Mouse (Mus musculus) monocyte, adult 5-6 weeks (primary cell): ENCODE measurements around the gene Kmt2c. TPM values are rescaled to one million over a fixed set of nuclear protein-coding genes. Genes with fewer than 3 reads are reported as not detected.

ENCODE experiments used
- ATAC-seq: fragments of 153-309, 156-312 bp; replicated peaks from 2 replicates; pipeline ENCODE4 v1.8.0; 2017; ENCODE audit warnings: mild to moderate bottlenecking; ENCODE audit not compliant: low TSS enrichment, insufficient number of reproducible peaks, severe bottlenecking, poor library complexity, low FRiP score
- total RNA-seq: library from RNA; stranded (forward); fragments of 200-1000, 200-491, 200-594 nt; gene quantifications from 3 replicates; pipeline ENCODE4 v1.2.3, GENCODE M21; 2017

Kmt2c gene
- total RNA-seq: 71.9 to 130 TPM (median 77.4 TPM) in 3 replicates

DNA sequence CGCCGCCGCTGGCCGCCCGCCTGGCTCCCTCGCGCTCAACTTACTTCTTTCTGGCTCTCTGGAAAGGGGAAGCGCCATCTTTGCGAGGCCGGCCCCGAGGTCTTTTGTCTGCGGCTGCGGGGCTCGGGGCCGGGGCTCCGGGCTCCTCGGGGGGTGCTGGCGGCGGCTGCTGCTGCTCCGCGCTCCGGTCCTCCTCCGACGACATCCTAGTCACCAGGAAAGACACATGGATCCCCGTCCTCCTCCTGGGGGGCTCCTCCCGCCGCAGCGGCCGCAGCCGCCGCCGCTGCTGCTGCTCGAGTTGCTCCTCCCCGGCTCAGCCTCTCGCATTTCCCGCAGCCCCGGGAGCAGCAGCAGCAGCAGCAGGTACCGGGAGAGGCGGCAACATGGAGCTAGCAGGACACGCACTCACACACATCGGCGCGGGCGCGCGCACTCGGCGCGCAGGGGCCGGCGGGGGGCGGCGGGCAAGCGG is at the start of gene Kmt2c:
Gene Kmt2c, minus strand, starts transcription at position 438 of the 475 bp plus-strand sequence.
- 0 out of 2 replicates have a peak, but pooled peaks have one; percentile 6 for ATAC-seq

DNA sequence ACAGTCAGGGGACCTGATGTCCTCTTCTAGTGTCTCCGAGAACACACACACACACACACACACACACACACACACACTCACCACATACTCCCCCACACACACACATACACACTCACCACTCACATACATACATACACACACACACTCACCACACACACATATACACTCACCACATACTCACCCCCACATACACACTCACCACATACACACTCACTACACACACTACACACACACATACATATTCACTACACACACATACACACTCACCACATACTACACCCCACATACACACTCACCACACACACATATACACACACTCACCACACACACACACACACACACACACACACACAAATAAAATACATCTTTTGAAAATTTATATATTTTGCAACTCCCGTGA is 48.3 kb upstream of the Kmt2c start:
- no peak for ATAC-seq

DNA sequence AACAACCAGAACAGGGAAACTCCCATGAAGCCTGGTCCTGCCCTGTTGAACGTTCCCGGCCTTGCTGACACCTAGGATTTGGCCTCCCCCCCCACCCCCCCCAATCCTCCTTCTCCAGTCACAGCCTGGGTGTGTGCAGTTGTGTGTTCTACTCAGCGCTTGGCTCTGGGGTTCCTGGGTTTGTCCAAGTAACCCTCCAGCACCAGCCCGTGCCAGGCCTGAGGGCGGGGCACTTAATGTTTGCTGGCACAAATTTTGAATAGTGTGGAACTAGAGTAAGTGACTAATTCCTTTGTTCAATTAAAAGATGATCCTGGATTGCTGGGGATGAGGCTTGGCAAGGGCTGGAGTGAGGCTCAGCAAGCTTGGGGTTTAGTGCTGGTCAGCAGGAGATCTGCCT is 46.0 kb upstream of the Kmt2c start:
- ATAC-seq: no peak

DNA sequence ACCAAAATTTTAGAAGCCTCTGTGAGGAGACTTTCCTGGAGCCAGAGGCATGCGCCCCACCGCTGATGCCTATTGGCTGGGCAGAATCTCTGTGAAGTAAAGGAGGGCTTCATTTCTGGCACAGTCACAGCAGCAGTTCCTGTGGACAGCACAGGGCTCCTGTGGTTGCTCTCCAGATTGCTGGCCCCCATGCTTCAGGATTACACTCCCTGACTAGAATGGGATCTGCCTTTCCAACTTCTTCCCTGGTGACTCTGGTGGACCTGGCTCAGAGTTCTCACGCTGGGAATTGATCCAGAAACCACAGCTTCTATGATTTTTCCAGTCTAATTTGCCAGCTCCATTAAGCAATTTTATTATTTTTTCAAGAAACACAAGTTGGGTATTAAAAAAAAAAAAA is 45.5 kb upstream of the Kmt2c start:
- no peak for ATAC-seq

DNA sequence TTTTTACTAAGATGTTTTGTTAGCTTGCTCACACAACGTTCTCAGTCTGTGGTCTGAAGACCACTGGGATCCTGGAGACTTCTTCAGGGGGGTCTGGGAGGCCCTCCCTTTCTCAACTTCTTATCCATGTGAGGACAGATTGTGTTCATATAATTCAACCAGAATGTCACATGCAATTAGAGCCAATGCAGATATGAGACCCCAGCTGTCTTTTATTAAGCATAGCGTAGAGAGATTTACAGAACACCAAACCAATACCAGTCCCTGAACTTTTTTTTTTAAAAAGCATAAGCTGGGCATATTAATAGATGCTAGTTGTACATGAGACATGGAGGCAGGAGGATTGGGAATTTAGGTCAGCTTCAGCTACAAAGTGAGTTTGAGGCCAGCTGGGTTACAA is 43.1 kb upstream of the Kmt2c start:
- ATAC-seq: no peak

- no peak for ATAC-seq
These were observed 42.3 kb upstream of the Kmt2c start for GRCm38 (mm10) chr5:25540921-25541320.

DNA sequence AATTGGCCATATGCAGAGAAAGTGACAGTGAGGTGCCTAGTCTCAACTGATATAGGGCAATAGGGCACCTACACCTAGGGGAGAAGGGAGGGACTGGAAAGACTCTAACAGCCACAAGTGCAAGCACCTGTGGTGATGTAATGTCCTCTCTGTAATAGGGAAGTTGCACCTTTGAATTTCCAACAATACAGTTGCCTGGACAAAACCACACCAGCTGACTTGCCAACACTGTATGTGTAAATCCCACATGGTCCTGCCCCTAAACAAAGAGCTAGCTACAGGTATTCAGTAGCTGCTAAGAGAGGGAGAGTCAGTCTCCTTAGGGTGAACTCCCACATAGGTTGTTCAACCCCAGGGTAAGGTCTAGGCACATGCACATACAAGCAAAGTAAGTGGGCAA is 41.8 kb upstream of the Kmt2c start:
- no peak for ATAC-seq

- ATAC-seq: no peak
These were observed 38.4 kb upstream of the Kmt2c start for GRCm38 (mm10) chr5:25536921-25537409.

DNA sequence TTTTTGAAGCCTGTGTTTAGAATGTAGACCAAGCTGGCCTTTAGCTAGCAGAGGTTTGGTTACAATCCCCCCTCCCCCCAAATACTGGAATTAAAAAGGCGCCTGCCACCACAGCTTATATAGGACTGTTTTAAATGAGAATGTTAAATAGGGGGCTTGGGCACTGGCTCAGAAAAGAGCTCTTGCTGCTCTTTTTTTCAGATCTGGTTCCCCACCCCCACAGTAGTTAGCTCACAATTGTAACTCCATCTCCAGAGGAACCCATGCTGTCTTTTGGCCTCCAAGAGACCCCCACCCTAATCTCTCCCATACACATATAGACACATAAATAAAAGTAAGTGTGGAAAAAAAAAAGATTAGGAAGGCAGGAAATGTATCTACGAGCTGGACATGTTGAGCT is 37.9 kb upstream of the Kmt2c start:
- no peak for ATAC-seq

GRCm38 (mm10) chr5:25535566-25535965 is 37.0 kb upstream of the Kmt2c start:
- ATAC-seq: no peak

DNA sequence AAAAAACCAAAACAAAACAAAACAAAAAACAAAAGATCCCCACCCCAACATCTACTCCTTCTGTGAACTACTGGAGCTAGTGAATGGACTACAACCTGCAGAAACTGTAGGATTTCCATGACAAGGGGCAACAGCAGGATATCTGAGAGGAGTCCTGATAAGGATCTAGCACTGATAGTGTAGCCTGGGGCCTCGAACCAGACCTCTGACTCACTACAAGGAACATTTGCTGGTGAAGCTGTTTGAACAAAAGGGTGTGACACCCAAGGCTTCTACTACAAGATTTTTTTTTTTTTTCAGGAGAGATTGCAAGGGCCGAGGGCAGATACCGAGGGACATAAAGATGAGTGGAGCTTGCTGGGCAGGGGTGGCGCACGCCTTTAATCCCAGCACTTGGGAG is 34.7 kb upstream of the Kmt2c start:
- ATAC-seq: no peak

GRCm38 (mm10) chr5:25532256-25533147 is 33.9 kb upstream of the Kmt2c start:
- ATAC-seq: no peak

GRCm38 (mm10) chr5:25530629-25531028 is 32.0 kb upstream of the Kmt2c start:
- ATAC-seq: no peak

DNA sequence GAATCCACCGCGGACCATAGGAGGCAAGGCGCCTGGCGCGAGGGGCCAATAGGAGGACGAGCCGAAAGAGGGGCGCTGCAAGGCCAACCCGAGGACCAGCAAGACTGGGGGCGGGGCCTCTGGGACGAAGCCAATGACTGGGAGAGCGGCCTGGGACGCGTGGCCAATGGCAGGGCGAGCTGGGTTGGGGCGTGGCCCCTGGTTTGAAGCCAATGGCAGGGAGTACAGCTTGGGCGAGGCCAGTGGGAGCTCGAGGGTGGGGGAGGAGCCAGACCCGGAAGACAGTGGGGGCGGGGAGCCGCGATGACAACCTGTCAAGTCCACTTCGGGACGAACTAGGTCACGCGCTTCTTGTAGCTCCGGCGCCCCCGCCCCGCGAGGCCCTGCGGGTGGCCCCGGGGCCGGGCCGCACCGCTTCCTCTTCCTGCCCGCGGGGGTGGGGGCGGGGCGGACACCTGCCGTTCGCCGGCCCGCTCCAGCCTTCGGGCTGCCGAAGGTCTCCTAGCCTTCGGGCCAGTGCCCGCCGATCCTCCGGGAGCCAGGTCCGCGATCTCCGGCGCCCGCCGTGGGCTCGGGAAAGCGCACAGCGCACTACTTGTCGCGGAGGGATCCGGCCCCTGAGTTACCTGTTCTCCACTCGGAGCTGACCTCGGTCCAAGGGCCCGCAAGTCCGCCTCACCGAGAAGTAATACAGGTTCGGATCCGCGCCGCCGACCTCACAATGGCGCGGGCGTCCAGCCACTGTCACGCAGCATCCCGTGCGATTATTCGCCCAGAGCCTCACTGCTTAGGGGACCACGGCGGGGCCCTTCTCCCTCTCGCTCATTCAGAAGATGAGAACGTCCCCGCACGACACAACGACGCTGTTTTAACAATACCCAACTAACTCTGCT is 31.2 kb upstream of the Kmt2c start:
- peak; percentile 97 for ATAC-seq

DNA sequence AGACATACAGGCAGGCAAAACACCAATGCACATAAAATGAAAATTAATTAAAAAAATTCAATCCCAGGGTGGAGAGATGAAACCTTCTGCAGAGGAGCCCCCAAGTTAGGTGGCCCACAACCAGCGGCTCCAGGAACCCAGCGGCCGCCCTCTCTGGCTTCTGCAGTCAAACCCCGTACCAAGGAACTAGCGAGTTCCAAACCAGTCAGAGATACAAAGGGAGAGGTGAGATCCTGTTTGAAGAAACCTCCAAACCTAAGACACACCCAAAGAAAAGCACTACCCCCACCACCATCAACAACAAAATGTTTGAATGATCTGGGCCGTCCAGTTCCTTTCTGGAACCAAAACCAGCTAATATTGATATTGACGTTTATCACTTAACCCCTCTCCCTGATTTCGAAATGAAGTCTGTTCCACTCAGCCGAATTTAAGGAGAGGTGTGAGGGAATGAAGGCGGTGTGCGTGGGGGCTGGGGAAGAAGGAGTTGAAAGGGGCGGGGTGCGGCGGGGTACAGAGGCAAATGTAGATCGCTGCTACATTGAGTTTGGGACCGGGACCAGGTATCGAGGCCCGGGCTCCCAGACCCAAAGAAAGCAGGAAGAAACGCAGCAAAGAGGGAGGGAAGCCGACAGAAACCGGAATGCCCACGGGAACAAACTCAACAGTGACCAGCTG is 30.4 kb upstream of the Kmt2c start:
- ATAC-seq: no peak

GRCm38 (mm10) chr5:25527971-25528370 is 29.4 kb upstream of the Kmt2c start:
- no peak for ATAC-seq

DNA sequence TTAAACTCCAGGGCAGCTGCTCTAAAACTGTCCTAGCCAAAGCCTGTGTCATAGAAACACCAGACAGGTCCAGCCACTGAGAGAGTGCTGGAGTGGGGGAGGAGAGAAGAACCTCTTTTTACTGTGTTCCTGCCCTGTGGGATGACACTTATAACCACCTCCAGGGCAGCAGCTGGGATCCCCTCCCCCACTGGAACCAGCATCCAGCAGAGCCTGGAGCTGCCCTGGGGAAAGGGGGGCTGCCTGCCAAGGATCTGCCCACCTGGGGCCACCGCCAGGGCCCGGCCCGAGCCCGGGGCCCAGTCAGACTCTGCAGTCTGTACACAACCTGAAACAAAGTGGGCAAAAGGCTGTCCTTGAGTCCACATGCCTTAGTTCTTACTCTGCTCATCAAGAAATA is 28.3 kb upstream of the Kmt2c start:
- no peak for ATAC-seq

- ATAC-seq: no peak
These were observed 27.5 kb upstream of the Kmt2c start for GRCm38 (mm10) chr5:25526116-25526515.

GRCm38 (mm10) chr5:25521461-25521860 is 22.9 kb upstream of the Kmt2c start:
- no peak for ATAC-seq
